Mouse (Mus musculus) ovary, postnatal 10 days (tissue): ENCODE measurements around the gene Tctn3.

ENCODE experiments used
- DNase-seq: peaks from one replicate; pipeline ENCODE4 v3.0.0; 2022; ENCODE audit warnings: low spot score

The Tctn3 gene

GRCm38 (mm10) chr19:40555136-40555535 is 56.9 kb downstream of the Tctn3 start:
- no peak for DNase-seq

GRCm38 (mm10) chr19:40554343-40554742 is 57.7 kb downstream of the Tctn3 start:
- no peak for DNase-seq

GRCm38 (mm10) chr19:40553849-40554248 is 58.2 kb downstream of the Tctn3 start:
- no peak for DNase-seq

- no peak for DNase-seq
Observed at GRCm38 (mm10) chr19:40553014-40553789, 58.8 kb downstream of the Tctn3 start.

GRCm38 (mm10) chr19:40549516-40550135 is 62.4 kb downstream of the Tctn3 start:
- no peak for DNase-seq

- DNase-seq: no peak
Observed at GRCm38 (mm10) chr19:40548796-40549515, 63.1 kb downstream of the Tctn3 start.

GRCm38 (mm10) chr19:40548386-40548785 is 63.6 kb downstream of the Tctn3 start:
- DNase-seq: no peak
